Mouse (Mus musculus) thymus, adult 2 months (tissue): Measurements from ENCODE around the gene Nr4a1.

Experiments used
- CTCF ChIP-seq: fragments of 200-500 bp; IDR thresholded peaks from 2 replicates; pipeline ENCODE4 v1.5.1; 2012; ENCODE audit warnings: mild to moderate bottlenecking, control low read depth, low read length, moderate library complexity, borderline replicate concordance; ENCODE audit not compliant: control insufficient read depth, poor library complexity, insufficient read depth; ENCODE audit errors: extremely low read depth
- POLR2A ChIP-seq: fragments of 200-500 bp; IDR thresholded peaks from 2 replicates; pipeline ENCODE4 v1.6.1; 2012; ENCODE audit warnings: mild to moderate bottlenecking, low read length, control low read depth, moderate library complexity; ENCODE audit not compliant: control insufficient read depth, poor library complexity, insufficient read depth; ENCODE audit errors: extremely low read depth

DNA sequence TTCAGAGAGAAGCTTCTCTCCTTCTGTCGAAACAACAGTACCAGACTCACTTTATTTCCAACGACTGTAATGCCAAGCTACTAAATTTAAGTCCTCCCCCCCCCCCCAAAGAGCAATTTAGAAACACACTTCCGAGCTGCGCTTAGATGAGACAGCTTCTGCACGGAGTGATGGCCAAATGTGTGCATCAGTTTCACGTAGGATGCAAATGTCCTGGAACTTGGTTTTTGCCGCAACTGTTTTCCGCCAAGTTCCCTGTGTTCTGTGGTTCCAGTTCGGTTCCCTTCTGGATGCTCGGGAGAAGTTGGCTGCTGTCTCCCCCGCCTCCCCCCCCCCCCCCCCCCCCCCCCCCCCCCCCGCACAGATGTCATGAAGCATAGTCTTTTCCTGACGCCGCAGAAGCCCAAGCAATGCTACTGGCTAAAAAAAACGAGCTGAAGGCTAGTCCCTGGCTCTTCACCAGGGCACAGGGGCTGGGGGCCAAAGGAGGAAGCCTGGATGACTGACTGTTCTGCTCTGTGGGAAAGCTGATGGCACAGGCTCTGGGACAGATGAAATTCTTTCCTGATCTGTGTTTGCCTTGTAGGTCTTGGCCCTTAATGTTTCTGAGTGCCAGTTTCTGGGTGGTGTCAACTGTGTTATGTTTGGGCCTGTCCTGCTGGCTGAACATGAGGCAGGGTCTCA, 57.2 kb downstream of the Nr4a1 start:
- TF ChIP-seq POLR2A = no peak
- TF ChIP-seq CTCF = no peak
